Mouse (Mus musculus) kidney, adult 2 months (tissue): ENCODE data around the gene Clip2.

Experiments used
- CTCF ChIP-seq: fragments of 200-500 bp; conservative IDR thresholded peaks from 2 replicates; pipeline ENCODE4 v1.5.1; 2011; ENCODE audit warnings: low read depth, mild to moderate bottlenecking, control low read depth, low read length, moderate library complexity, mixed read lengths; ENCODE audit not compliant: insufficient read depth, insufficient read length
- POLR2A ChIP-seq: fragments of 200-500 bp; IDR thresholded peaks from one replicate; pipeline ENCODE4 v1.6.1; 2011; ENCODE audit warnings: low read depth, low read length, control low read depth

DNA sequence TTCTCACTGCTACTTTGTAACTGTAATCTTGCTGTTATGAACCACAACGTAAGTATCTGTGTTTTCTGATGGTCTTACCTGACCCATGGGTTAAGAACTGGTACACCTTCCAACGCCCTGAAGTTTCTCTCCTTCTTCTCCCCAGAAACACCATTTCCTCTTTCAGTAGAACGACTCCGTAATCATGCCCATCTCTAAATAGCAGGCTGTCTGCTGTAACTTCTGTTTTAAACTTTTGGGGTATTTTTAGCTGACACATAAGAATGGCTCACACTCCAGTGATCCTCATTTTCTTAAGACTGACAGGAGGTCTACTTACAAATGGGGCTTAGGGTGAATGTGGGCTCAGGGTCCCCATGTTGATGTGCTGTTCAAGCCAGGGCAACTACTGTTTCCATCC lies 32.1 kb downstream of the Clip2 start:
- TF ChIP-seq CTCF (no peak), POLR2A (no peak)
